Mouse (Mus musculus) right cerebral cortex, adult 2 months (tissue): ENCODE data around the gene Inhba.
A peak's percentile ranks its signal among the peaks of the same experiment; 100 is the strongest.

Experiments used
- DNase-seq, 2 experiments: peaks; one replicate each; pipeline ENCODE4 v3.0.0; 2021 to 2022; ENCODE audit warnings: low spot score in 2 of 2

Inhba gene

GRCm38 (mm10) chr13:16023070-16024039 is 11.7 kb downstream of the Inhba start:
- peak; percentile 60 to 74 for DNase-seq

- no peak for DNase-seq
Observed at GRCm38 (mm10) chr13:16030557-16031057, 19.0 kb downstream of the Inhba start.

- DNase-seq: no peak
Observed at GRCm38 (mm10) chr13:16032425-16032824, 20.8 kb downstream of the Inhba start.

- DNase-seq: no peak
Observed at GRCm38 (mm10) chr13:16032935-16033592, 21.4 kb downstream of the Inhba start.

- DNase-seq: no peak
Observed at GRCm38 (mm10) chr13:16069079-16069478, 57.4 kb downstream of the Inhba start.

- DNase-seq: no peak
Observed at GRCm38 (mm10) chr13:16077276-16077675, 65.6 kb downstream of the Inhba start.

- no peak for DNase-seq
Observed at GRCm38 (mm10) chr13:16078216-16078731, 66.6 kb downstream of the Inhba start.

- DNase-seq: no peak
Observed at GRCm38 (mm10) chr13:16080205-16080604, 68.6 kb downstream of the Inhba start.
